Mouse (Mus musculus): ENCODE measurements around the gene Tsc2. TPM values are rescaled to one million over a fixed set of nuclear protein-coding genes. Genes with fewer than 3 reads are reported as not detected.

Tsc2 gene
- polyA plus RNA-seq, 1 experiment: 152 TPM

DNA sequence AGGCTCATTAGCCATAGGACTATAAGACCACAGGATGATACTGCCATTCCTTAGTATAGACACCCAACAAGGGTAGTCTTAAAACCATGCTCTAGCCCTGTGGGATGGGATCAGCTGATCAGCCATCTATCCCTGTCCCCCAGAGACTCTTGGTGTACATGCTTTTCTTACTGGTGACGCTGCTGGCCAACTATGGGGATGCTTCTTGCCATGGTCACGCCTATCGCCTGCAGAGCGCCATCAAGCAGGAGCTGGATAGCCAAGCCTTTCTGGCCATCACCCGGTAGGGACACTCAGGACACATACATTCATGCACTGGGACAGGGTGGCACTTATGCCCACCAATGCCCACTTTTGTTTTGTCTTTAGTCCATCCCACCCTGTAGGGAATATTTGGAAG lies 40.7 kb downstream of the Tsc2 start:
- DNase-seq: no peak
- Histone ChIP-seq H3K4me3 (ENCODE audit: insufficient read depth, low read depth, low read length) (no peak overlapping the region), H3K36me3 (ENCODE audit: control insufficient read depth, insufficient read depth, low read length) (0 out of 2 replicates have a peak, but pooled peaks cover 2% of the 10 kb centered on the region), H3K27ac (ENCODE audit: insufficient read depth, low read depth, low read length) (no peak overlapping the region), H3K4me1 (ENCODE audit: control insufficient read depth, insufficient read depth, low read length) (no peaks in the 10 kb centered on the region), H3K27me3 (replicated peaks; ENCODE audit: control insufficient read depth, insufficient read depth, low read length) (no peaks in the 10 kb centered on the region)
- TF ChIP-seq POLR2A (IDR thresholded peaks at IDR 0.05; ENCODE audit: low read depth, low read length): no peak
- TF ChIP-seq CTCF (conservative IDR thresholded peaks at IDR 0.05; ENCODE audit: insufficient read depth, insufficient read length, low read depth, low read length): no peak
- WGBS: 94% methylated on average over 5 of the region's 5 CpGs

GRCm38 (mm10) chr17:24590943-24591342 lies 41.5 kb downstream of the Tsc2 start:
- Histone ChIP-seq H3K27ac (ENCODE audit: insufficient read depth, low read depth, low read length) (no peak overlapping the region), H3K36me3 (ENCODE audit: control insufficient read depth, insufficient read depth, low read length) (peaks cover 4% of the 10 kb centered on the region), H3K4me1 (ENCODE audit: control insufficient read depth, insufficient read depth, low read length) (no peaks in the 10 kb centered on the region), H3K27me3 (replicated peaks; ENCODE audit: control insufficient read depth, insufficient read depth, low read length) (no peaks in the 10 kb centered on the region), H3K4me3 (ENCODE audit: insufficient read depth, low read depth, low read length) (no peak overlapping the region)
- TF ChIP-seq POLR2A (IDR thresholded peaks at IDR 0.05; ENCODE audit: low read depth, low read length) (no peak), CTCF (conservative IDR thresholded peaks at IDR 0.05; ENCODE audit: insufficient read depth, insufficient read length, low read depth, low read length) (no peak)
- DNase-seq: no peak
- WGBS: 75% methylated on average over 3 of the region's 3 CpGs

DNA sequence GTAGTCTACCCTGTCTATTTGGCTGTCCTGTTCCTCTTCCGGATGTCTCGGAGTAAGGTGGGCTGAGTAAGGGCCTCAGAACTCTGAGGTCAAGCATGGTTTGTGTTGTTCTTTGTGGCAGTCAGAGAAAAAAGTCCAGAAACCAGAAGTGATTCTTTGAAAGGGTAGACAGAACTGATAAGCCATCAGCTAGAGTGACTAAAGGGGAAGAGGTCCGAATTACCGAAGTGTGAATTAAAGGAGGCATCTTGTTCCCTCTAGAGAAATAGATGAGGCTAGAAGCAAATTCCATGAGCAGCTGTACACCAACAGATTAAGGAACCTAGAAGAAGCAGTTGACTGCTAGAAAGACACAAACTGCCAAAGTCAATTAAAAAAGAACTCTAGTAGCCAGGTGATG lies 45.9 kb downstream of the Tsc2 start:
- TF ChIP-seq CTCF (conservative IDR thresholded peaks at IDR 0.05; ENCODE audit: insufficient read depth, insufficient read length, low read depth, low read length) (no peak), POLR2A (IDR thresholded peaks at IDR 0.05; ENCODE audit: low read depth, low read length) (no peak)
- H3K27me3 ChIP-seq (replicated peaks; ENCODE audit: control insufficient read depth, insufficient read depth, low read length): no peaks in the 10 kb centered on the region
- no peak overlapping the region for H3K4me3 ChIP-seq (ENCODE audit: insufficient read depth, low read depth, low read length)
- peaks cover 6% of the 10 kb centered on the region for H3K36me3 ChIP-seq (ENCODE audit: control insufficient read depth, insufficient read depth, low read length)
- no peak overlapping the region for H3K27ac ChIP-seq (ENCODE audit: insufficient read depth, low read depth, low read length)
- DNase-seq: no peak
- no peaks in the 10 kb centered on the region for H3K4me1 ChIP-seq (ENCODE audit: control insufficient read depth, insufficient read depth, low read length)
- WGBS: 93% methylated on average over 4 of the region's 4 CpGs

DNA sequence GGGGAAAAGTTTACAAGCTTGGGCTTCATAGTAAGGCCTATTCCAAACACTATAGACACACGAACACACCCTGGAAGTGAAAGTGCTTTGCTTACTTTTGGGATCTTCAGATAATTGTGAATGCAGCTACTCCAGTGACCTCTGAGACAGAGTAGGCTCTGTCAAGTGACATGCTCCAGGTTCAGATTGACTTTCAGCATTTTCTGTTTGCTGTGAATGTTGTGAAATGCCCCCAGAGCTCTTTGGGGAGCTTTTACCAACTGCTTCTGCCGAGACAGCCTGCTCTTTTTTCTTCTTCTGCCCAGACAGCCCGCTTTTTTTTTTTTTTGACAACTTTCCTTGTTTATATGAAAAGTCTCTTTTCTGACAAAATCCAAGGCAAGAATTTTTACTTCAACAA lies 47.9 kb downstream of the Tsc2 start:
- no peaks in the 10 kb centered on the region for H3K4me1 ChIP-seq (ENCODE audit: control insufficient read depth, insufficient read depth, low read length)
- H3K27ac ChIP-seq (ENCODE audit: insufficient read depth, low read depth, low read length): no peak overlapping the region
- WGBS: 88% methylated on average over 3 of the region's 3 CpGs
- no peaks in the 10 kb centered on the region for H3K27me3 ChIP-seq (replicated peaks; ENCODE audit: control insufficient read depth, insufficient read depth, low read length)
- TF ChIP-seq POLR2A (IDR thresholded peaks at IDR 0.05; ENCODE audit: low read depth, low read length): no peak
- H3K36me3 ChIP-seq (ENCODE audit: control insufficient read depth, insufficient read depth, low read length): peaks cover 4% of the 10 kb centered on the region
- H3K4me3 ChIP-seq (ENCODE audit: insufficient read depth, low read depth, low read length): no peak overlapping the region
- DNase-seq: no peak

DNA sequence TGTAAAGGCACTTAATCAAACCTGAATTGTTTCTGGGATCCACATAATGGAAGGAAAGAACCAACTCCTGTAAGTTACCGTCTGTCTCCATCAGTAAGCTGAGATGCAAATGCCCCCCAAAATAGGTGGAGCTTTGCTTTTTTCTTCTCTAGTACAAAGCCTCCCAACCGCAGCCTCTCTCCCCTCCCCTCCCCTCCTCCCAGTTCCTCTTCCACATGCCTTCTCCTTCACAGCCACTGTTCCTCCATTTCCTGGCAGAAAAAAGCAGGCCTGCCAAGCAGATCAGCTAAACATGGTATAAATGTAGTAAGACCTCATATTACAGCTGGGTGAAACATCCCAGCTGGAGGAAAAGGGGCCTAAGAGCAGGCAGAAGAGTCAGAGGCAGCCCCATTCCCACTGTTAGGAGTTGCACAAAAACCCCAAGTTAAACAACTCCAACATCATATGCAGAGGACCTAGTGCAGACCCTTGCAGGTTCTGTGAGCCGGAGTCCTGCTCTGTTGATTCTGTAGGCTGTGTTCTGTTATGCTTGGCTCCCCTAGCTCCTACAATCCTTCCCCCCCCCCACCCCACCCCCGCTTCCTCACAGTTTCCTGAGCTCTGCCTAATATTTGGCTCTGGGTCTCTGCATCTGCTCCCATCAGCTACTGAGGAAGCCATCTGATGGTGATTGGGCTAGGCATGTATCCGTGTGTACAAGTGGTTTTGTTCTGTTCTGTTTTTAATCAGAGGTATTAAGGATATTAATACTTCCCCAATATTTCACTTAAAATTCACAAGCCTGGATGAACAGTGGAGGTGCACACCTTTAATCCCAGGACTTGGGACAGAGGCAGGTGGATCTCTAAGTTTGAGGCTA lies 48.6 kb downstream of the Tsc2 start:
- Histone ChIP-seq H3K4me1 (ENCODE audit: control insufficient read depth, insufficient read depth, low read length) (no peaks in the 10 kb centered on the region), H3K36me3 (ENCODE audit: control insufficient read depth, insufficient read depth, low read length) (peaks cover 4% of the 10 kb centered on the region), H3K27ac (ENCODE audit: insufficient read depth, low read depth, low read length) (no peak overlapping the region), H3K4me3 (ENCODE audit: insufficient read depth, low read depth, low read length) (no peak overlapping the region), H3K27me3 (replicated peaks; ENCODE audit: control insufficient read depth, insufficient read depth, low read length) (no peaks in the 10 kb centered on the region)
- 65% methylated on average over 5 of the region's 5 CpGs for WGBS
- no peak for DNase-seq
- no peak for TF ChIP-seq POLR2A (IDR thresholded peaks at IDR 0.05; ENCODE audit: low read depth, low read length)
- TF ChIP-seq CTCF (conservative IDR thresholded peaks at IDR 0.05; ENCODE audit: insufficient read depth, insufficient read length, low read depth, low read length): no peak

DNA sequence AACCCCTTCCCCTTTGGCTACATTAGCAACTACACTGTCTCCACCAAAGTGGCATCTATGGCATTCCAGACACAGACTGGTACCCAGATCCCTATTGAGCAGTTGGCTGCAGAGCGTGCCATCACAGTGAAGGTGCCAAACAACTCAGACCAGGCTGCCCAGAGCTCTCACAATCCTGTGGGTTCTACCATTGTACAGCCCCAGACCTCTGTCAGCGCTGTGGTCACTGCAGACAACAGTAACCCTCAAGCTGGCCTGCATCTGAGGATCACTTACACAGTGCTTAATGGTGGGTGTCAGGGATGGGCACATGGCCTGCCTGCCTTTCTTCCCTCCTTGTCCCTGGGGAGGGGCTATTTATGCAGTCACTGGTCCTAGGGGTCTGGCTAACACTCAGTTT lies 52.1 kb downstream of the Tsc2 start:
- TF ChIP-seq POLR2A (IDR thresholded peaks at IDR 0.05; ENCODE audit: low read depth, low read length): no peak
- TF ChIP-seq CTCF (conservative IDR thresholded peaks at IDR 0.05; ENCODE audit: insufficient read depth, insufficient read length, low read depth, low read length): no peak
- H3K4me1 ChIP-seq (ENCODE audit: control insufficient read depth, insufficient read depth, low read length): no peaks in the 10 kb centered on the region
- 70% methylated on average over 2 of the region's 2 CpGs for WGBS
- no peaks in the 10 kb centered on the region for H3K27me3 ChIP-seq (replicated peaks; ENCODE audit: control insufficient read depth, insufficient read depth, low read length)
- H3K4me3 ChIP-seq (ENCODE audit: insufficient read depth, low read depth, low read length): no peak overlapping the region
- H3K36me3 ChIP-seq (ENCODE audit: control insufficient read depth, insufficient read depth, low read length): no peaks in the 10 kb centered on the region; the same call in 1 of the 2 replicates
- H3K27ac ChIP-seq (ENCODE audit: insufficient read depth, low read depth, low read length): no peak overlapping the region
- no peak for DNase-seq

DNA sequence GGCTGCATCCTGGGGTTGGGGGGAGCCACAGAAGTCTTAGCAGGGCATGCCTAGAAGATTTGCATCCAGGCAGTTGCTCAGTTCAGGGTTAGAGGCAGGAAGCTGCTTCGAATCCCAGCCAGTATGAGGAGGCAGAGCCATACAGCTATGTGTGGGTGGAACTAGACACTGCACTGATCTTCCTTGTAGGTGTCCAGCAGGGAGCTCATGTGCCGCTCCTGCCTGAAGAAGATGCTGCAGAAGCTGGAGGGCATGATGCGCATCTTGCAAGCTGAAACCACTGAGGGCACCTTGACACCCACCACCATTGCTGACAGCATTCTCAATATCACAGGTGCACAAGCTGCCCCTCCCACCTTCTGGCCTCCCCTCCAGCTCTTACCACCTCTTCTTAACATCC lies 52.9 kb downstream of the Tsc2 start:
- Histone ChIP-seq H3K27ac (ENCODE audit: insufficient read depth, low read depth, low read length) (no peak overlapping the region), H3K4me3 (ENCODE audit: insufficient read depth, low read depth, low read length) (no peak overlapping the region), H3K27me3 (replicated peaks; ENCODE audit: control insufficient read depth, insufficient read depth, low read length) (no peaks in the 10 kb centered on the region), H3K4me1 (ENCODE audit: control insufficient read depth, insufficient read depth, low read length) (no peaks in the 10 kb centered on the region), H3K36me3 (ENCODE audit: control insufficient read depth, insufficient read depth, low read length) (no peaks in the 10 kb centered on the region; the same call in 1 of the 2 replicates)
- no peak for DNase-seq
- TF ChIP-seq POLR2A (IDR thresholded peaks at IDR 0.05; ENCODE audit: low read depth, low read length) (no peak), CTCF (conservative IDR thresholded peaks at IDR 0.05; ENCODE audit: insufficient read depth, insufficient read length, low read depth, low read length) (no peak)
- 90% methylated on average over 3 of the region's 3 CpGs for WGBS

Measured in kidney, adult 2 months (tissue).